Mouse (Mus musculus) gastrocnemius, postnatal 4 days (tissue): ENCODE results near the gene Ostc. TPM values are rescaled to one million over a fixed set of nuclear protein-coding genes. Genes with fewer than 3 reads are reported as not detected.
A peak's percentile ranks its signal among the peaks of the same experiment; 100 is the strongest.

Experiments used
- DNase-seq, 2 experiments: peaks; one replicate each; pipeline ENCODE4 v3.0.0; 2021 to 2022; ENCODE audit warnings: low spot score in 2 of 2, mixed read lengths in 2 of 2
- long read RNA-seq, 2 experiments: library from polyadenylated mRNA; stranded (forward); transcript quantifications; one replicate each; pipeline ENCODE4 v2.0.0; 2021
- total RNA-seq, 2 experiments: library from RNA; stranded (reverse); gene quantifications; 2 replicates each; pipeline ENCODE4 v1.2.3; 2021

Ostc gene
- 10 to 100 TPM; 94.0 to 97.5 TPM for total RNA-seq
- long read RNA-seq, experiment 1, transcript Ostc-201 (4 exons, 1,067 nt) = major isoform, 107 of 111 reads
- long read RNA-seq, experiment 1, partial matches to known transcripts = 3 of 111 reads
- long read RNA-seq, experiment 1, other reads (novel, unspliced or antisense) = 0 of 111 reads
- long read RNA-seq, experiment 2, transcript Ostc-201 (4 exons, 1,067 nt) = major isoform, 78 of 85 reads
- long read RNA-seq, experiment 2, partial matches to known transcripts = 3 of 85 reads
- long read RNA-seq, experiment 2, other reads (novel, unspliced or antisense) = 2 of 85 reads

DNA sequence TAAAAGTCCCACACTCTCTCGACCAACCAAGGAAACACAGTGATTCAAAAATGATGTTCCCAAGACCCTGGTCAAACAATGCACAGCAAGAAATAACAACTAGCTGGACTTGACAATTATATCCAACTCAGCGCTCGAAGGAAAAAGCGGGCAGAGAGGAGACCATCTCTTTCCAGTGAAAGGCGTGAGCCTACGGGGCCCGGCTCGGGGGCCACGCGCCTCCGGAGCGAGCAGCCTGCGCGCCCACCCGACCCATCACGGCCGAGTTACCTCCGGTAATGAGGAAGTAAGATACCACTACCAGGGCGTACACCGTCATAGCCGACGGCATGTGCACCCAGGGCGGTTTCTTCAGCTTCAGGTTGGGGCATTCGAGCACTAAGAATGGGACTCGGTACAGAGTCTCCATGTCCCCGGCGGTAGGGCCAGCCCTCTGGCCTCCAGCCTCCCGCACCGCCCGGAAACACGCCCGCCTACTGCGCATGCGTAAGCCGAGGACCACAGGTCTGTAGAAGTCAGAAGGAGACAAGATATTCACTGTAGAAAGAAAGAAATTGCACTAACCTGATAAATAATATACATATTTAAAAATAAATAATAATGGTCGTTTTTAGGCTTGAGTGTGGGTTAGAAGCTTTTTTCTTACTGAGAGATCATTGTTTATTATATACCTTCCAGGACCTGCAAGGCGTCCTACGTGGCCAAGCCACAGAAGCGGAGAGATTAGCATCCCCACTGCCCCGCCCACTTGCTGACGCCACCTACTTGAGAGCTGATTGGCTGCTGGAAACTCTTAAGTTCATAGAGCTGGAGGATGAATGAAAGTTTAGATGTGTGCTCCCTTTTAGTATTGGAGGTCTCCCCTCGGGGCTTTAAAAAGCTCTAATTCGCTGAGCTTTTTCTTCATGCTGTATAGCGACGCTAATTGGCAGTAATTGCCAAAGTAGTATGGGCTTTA is at the start of gene Ostc:
Gene Ostc, minus strand, starts transcription at position 478 of the 958 bp plus-strand sequence.
- DNase-seq = peak; percentile 91 to 97

DNA sequence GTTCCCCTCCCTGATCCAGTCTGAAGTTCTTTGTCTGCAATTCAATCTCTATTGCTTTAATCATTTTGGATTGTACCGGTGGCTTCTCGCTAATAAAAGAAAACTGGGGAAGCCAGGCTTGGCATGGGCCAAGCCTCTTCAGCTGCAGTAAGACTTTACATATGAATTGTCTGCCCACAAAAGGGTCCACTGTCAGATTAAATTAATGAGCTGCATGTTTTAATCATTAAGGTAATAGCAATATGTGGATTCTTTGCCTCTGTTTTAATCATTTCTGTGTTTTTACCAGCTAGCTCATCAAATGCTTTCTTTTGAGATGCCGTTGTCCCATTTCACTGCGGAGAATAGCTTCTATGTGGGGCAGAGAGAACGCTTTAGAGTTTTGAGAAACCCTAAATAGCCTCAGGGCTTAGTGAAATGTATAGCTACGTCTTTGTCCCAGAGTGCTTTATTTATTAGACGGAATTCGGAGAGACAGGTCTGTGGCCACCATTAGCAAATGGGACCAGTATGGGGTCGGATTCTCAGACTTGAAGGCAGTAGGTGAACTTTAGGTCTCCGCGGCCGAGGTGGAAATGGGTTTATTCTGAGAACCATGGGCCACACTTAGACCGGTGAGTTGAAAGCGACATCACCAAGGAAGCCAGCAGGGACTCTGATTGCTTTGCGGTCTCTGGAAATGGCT is 49.1 kb upstream of the Ostc start:
- DNase-seq = no peak

DNA sequence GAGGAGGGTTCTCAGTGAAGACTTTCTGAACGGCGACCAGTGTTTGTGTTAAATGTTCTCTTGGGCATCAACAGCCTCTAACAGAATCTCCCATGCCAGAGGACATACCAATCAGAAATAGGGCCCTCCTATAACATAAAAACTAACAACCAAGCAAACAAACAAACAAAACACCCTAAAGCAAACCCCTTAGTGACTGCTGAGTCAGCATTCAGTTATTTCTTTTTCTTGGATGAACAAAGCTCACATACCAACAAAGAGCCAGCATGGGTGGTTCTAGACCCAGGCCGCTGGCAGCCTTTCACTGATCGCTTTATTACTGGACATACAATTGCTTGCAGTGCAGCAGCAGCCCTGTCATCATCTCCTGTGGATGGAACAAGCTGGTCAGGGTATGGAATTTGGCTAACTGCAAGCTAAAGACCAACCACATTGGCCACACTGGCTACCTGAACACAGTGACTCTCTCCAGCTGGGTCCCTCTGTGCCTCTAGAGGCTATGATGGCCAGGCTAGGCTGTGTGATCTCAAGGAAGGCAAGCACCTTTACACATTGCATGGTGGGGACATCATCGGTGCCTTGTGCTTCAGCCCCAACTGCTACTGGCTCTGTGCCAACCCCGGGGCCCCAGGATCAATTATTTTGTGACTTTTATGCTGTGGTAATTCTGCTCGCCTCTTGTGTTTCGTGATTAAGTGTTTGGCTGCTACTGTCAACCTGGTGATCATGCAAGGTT is 48.0 kb upstream of the Ostc start:
- DNase-seq = no peak

DNA sequence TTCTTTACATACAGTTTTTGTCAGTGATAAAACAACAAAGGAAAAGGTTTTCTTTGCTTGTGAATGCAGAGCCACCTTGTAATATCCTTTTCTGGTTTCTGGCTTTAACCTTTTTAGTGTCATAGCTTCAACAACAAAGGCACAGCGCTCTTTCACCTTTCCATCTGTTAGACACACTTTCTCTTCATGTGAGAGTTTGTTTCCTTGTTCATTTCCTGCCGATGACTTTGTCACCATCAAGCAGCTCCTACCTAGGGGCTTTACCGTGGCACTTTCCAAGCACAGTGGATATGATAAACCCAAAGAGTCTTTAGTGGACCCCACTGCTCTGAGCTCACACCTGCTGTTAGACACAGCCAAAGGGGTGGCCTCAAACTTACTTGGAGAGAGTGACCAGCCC is 40.0 kb upstream of the Ostc start:
- DNase-seq = no peak

DNA sequence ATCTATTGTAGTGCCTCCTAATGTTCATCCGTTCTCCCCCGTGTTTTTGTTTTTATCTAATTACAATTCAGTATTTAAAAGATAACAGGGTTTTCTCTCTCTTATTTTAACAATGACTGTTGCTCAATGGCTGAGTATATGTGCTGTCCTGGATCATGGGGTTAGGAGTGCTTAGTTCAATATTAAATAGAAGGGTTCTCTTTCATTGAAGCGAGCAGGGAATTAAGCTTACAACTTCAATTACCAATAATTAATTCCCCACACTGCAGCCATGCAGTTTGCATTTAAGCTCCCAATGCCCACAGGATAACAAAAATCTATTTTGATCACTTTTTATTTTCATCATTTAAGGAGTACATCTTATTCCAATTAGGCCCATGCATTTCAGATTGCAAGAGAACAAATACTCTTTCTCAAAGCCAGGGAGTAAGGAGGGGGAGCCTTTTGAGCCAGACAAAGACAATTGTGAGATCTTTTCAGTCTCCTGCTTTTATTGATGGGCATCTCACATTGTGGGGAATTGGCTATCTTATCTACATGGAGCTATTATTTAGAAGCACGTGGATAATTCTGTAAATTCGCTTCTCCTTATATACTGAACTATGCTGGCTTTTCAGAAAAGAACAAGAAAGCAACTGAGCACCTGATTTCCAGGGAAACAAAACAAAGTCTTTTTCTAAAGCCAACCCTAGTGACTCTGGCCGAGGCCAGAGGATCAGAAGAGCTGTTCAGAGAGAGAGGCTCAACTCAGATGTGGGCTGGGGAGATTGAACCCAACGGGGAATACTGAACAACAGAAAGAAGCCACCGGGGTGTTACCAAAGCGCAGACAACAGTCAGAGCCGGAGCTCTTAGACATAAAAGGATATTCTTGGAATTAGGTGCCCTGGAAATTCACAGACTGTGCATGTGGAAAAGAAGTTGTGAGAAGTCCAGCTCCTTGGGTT is 37.7 kb upstream of the Ostc start:
- no peak for DNase-seq

DNA sequence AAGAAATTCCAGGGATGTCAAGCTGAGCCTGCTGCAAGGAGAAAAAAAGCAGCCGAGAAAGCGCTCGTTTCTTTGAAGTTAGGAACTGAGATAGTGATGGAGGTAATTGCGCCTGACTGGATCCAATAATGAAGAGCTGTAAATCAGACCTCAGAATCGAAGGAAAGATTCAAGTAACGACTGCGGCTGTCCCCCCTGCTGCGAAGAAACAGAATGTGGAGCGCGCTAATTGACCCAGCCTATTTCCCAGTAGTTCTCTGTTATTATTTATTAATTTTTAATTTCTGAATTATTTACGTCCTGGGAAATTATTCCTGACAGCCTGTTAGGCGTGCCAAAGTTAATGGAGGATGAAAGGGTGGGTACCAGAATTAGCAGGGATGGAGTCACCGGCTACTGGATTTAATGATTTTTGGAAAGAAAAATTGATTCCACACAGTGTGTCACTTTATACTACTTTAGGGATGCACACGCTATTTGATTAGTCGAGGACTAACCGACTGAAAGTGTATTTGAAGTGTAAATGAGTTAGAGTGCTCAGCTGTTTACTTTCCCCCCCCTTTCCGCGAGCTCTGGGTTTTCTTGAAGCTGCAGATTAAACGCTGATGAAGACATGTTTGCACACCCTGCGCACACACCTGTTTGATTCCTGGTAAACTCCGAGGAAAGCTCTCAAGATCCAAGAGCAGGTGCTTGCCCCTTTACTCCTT is 28.6 kb upstream of the Ostc start:
- DNase-seq = no peak

DNA sequence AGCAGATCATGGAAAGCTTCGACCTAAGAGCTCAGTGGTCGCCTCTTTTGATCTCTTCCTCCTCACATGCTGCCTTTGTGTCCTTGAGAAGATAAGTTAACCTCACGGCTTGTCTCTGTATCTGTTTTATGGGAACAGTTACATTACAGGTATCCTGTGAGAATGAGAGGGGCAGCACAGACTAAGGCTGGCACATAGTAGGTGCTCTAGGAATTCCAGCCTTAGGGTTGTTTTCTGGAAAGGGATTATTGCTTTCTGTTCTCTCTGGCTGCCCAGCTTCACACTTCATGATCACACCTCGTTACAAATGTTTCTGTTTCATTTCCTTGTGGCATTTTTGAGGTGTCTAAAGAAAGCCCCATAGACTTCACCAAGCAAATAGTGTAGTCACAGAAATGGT is 27.5 kb upstream of the Ostc start:
- no peak for DNase-seq

DNA sequence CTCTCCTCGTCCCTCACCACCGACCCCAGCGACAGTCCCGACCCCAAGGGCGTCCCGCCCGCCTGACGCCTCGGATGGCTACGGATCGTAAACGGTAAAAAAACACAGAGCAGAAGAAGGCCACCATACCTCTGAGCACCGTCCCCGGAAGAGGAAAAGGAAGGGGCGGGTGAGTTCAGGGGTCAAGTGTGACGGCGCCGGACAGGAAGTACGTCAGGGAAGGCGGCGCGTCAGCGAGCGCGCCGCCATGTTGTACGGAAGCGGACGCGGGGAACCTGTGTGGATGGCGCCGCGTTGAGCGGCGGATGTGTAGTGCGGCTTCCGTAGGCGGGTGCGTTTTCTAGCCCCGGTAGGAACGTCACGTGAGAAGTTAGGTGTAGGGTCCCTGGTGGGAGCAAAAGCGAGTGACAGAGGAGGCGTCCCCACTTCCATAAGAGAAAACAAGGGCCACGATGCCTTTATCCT is 21.0 kb upstream of the Ostc start, which contains the start of gene Rpl34:
Gene Rpl34, minus strand, starts transcription at position 210 of the 465 bp plus-strand sequence.
- DNase-seq = peak; percentile 82 to 91

DNA sequence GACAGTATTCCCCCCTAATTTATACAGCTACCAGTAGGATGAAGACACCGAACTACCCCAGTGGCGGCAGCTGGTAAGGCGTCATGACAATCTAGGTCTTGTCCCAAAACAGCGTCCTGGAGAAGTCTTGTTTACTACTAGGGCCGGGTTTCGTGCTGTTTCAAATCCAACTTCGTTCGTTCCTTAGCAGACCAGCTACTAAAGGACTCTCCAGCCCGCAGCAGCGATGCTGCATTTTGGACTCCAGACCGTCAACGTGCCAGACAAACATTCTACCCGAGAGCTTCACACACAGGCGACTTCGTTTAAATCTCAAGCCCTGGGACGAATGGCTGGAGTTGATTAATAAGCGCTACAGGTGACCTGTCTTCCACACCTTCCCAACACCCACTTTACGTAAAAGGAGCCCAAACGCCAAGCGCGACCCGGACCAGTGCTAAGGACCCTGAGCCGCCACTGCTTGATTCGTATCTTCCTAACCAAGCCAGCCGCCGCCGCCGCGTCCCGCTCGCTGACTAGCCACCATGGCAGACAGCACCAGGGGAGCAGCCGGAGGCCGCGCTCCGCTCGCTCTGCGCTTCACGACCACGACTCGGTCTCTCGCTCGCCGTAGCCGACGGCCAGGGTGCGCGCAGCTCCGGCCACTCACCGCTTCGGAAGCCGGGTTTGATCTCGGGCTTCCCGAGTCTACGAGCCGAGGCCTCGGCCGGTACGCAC is 20.4 kb upstream of the Ostc start:
- peak in 1 of 2 experiments; percentile 55 for DNase-seq

DNA sequence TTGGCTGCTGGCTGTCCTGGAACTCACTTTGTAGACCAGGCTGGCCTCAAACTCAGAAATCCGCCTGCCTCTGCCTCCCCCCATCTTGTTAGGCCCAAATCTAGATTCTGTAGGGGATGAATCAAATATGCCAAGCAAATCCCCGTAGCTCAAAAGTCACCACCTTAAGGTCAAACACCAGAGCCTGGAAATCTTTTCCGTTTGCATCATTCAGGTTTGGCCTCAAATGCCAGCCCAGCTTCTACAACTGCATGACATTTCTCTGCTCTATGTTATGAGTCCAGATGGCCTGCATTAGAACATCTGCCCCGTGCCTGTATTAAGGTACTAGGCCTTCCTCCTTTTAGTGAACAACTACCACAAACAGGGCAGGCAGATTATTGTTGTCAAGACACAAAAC is 18.4 kb upstream of the Ostc start:
- no peak for DNase-seq

DNA sequence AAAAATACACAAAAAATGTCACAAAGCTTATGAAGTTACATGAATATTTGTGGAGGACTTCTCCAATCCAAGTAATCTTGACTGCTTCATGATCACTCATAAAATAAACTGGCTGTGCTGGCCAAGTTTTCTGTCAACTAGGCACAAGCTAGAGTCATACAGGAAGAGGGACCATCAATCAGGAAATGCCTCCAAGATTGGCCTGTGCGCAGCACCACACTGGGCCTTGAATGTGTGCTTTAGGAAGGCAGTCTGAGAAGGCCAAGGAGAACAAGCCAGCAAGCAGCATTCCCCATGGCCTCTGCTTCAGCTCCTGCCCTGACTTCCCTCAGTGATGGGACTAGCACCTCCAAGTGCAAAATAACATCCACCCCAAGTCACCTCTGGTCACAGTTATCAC is 17.8 kb upstream of the Ostc start:
- no peak for DNase-seq

DNA sequence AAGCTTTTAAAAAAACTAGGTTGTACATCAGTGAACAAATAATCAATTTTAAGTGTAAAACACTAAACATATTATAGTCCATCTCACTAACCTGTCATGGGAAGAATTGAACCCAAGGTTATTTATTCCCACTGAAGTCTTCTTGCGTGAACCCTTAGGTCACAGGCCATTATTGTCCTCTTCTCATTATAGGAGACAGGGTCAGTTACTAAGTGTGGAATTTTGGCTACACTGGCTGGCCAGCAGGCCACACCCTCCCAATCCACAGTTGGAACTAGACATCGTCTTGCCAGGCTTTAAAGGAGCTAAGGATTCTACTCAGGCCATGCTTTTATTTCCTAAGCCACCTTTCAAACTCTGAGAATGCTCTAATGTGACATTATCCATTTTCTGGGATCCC is 16.5 kb upstream of the Ostc start:
- no peak for DNase-seq

DNA sequence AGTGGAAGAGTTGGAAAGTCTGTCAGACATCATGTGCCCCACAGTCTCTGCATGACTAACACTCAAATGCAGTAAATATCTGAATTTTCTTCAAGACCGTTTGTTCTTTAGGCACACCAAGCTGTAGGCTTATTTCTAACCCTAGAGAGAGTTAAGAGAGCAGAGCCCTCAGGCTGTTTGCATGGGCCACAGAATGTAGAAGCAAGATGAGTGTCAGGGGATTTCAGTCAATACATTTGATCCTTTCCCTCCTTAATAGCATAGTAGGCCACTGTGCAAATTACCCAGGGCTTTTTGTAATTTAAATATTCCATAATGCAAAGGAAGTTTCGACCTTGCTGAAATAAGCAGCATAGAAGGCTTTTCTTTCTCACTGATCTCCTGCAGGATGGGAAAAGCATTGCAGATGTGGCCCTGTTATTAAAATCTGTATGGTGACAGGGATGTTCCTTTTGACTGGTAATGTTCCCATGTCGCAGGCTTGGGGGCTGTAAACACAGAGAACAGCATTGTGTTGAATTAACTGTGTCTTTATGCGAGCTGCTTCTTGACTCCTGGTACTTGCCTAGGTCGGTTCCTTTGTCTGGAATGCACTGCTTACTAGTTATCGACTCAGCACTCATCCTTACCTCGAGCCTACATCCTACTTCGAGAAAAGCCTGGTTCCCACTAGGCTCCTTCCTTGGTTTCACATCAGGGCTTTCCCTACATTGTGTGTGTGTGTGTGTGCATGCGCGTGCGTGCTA is 13.7 kb upstream of the Ostc start:
- DNase-seq = no peak

DNA sequence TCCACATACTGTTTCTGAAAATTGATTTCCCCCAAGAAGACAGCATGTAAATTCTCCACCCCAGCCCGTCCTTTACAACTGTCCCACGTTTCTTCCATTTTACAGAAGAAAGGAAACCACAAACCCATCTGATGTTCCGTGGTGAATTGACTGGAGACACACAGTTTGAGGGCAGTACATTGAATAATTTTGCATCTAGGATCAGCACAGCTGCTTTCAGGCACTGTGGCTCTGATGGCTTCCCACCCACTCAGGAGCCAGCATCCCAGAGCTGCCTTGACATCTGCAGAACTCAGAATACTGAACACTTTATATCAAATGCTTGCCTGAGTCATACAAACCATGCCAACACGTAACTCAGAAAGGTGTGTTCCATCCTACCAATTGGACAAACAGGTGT is 11.0 kb upstream of the Ostc start:
- DNase-seq = no peak

DNA sequence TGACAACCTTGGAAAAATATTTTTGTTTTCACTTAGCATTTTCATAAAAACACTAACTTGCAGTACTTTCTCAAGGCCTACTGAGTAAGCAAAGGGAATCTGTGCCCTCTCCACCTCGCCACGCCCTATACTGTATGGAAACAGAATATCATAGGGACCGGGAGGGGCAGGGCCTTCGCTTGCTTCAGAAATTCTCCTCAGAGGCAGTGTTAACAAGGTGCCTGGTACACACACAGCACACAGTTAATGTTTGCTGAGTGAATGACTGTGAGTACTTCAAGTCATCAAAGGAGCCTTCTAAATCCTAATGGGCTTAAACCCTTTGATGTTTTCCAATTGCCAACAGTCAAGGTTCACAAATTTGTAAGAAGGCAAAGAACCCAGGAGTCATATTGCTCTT is 9.6 kb upstream of the Ostc start:
- DNase-seq = no peak

DNA sequence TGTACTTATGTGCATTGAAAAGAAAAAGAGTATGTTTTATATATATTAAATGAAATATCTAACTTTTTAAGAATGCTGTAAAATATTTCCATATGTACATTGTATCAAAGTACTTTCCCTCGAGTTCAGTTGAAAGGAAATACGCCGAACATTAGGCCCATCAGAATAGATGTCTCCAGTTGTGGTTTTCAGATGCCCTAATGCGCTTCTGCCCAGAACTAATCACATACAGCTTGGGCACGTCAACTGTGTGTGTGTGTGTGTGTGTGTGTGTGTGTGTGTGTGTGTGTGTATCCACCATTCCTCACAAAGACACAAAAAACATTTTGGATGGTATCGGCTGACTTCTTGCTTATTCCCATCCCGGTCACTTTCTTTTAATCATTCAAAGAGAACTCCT is 7.3 kb upstream of the Ostc start:
- DNase-seq = no peak

DNA sequence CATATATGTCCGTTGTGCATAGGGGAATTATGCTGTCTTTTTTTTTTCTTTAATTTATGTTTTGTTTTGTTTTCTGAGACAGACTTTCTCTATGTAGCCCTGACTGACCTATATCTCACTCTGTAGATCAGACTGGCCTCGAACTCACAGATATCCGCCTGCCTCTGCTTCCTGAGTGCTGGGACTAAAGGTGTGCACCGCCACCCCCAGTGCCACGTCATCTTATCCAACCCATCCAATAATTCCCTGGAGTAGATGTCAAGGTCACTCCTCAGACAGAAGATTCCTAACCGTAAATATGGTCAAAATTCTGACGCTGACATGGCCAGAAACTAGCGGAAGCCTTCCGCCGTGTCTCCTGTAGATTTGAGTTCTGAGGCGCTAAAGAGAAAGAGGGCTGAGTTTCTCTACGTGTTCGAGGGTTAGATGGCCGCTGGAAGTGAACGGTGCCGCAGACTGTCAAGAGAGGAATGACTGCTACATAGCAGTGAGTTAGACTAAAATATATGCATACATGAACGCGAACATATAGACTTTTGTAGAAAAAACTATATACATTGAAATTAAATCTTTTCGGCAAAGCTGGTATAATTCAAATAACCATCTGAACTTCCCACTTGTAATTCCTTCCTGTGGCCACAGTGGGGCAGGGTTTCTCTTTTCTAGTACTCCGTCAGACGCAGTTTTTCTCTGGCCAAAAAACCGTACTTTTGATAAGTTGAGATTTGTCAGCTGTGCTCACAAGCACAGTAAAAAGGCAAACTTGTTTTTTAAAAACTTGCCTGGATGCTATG is 5.7 kb upstream of the Ostc start:
- peak in 1 of 2 experiments; percentile 67 for DNase-seq
